Mouse (Mus musculus): ENCODE data around the gene Sval2. TPM values are rescaled to one million over a fixed set of nuclear protein-coding genes. Genes with fewer than 3 reads are reported as not detected.

Sval2 gene
- polyA plus RNA-seq (2014; fragmentation: Nextera tagmentation; extraction: Ambion mirVana) = not detected in 2 replicates

- no peak within 1 kb of the TSS for H3K4me2 ChIP-seq
- H3K9me3 ChIP-seq (ENCODE audit: low read depth, low read length) = no peaks in the 10 kb centered on the region
- TF ChIP-seq CTCF (IDR thresholded peaks at IDR 0.05; ENCODE audit: low read depth) = no peak
- no peak within 1 kb of the TSS for H3K27ac ChIP-seq (ENCODE audit: low read depth)
- DNase-seq (no peak), ATAC-seq (ENCODE audit: insufficient read depth) (no peak)
- H3K4me3 ChIP-seq (ENCODE audit: low read depth, low read length) = no peak within 1 kb of the TSS
- H3K9ac ChIP-seq = no peak within 1 kb of the TSS
- 74% methylated on average over 3 of the region's 3 CpGs for WGBS
- no peaks in the 10 kb centered on the region for H3K4me1 ChIP-seq (ENCODE audit: insufficient read depth)
- H3K27me3 ChIP-seq (ENCODE audit: insufficient read depth, low read length) = no peaks in the 10 kb centered on the region
- no peaks in the 10 kb centered on the region for H3K36me3 ChIP-seq (ENCODE audit: insufficient read depth)
Measured at GRCm38 (mm10) chr6:41852689-41853088, at the start of gene Sval2. Sval2 (plus strand) TSS chr6:41852989.

GRCm38 (mm10) chr6:41824086-41824485, 28.7 kb upstream of the Sval2 start:
- Histone ChIP-seq H3K4me2 (no peak overlapping the region), H3K4me1 (ENCODE audit: insufficient read depth) (no peaks in the 10 kb centered on the region), H3K9me3 (ENCODE audit: low read depth, low read length) (no peaks in the 10 kb centered on the region), H3K27ac (ENCODE audit: low read depth) (no peak overlapping the region), H3K36me3 (ENCODE audit: insufficient read depth) (no peaks in the 10 kb centered on the region), H3K9ac (no peak overlapping the region), H3K27me3 (ENCODE audit: insufficient read depth, low read length) (no peaks in the 10 kb centered on the region), H3K4me3 (ENCODE audit: low read depth, low read length) (no peak overlapping the region)
- no peak for TF ChIP-seq CTCF (IDR thresholded peaks at IDR 0.05; ENCODE audit: low read depth)
- DNase-seq = no peak
- ATAC-seq (ENCODE audit: insufficient read depth) = no peak

GRCm38 (mm10) chr6:41829516-41829915, 23.3 kb upstream of the Sval2 start:
- 86% methylated on average over 2 of the region's 2 CpGs for WGBS
- no peak for ATAC-seq (ENCODE audit: insufficient read depth)
- H3K4me3 ChIP-seq (ENCODE audit: low read depth, low read length) = no peak overlapping the region
- H3K4me1 ChIP-seq (ENCODE audit: insufficient read depth) = no peaks in the 10 kb centered on the region
- TF ChIP-seq CTCF (IDR thresholded peaks at IDR 0.05; ENCODE audit: low read depth) = no peak
- no peaks in the 10 kb centered on the region for H3K27me3 ChIP-seq (ENCODE audit: insufficient read depth, low read length)
- DNase-seq = no peak
- no peak overlapping the region for H3K4me2 ChIP-seq
- no peaks in the 10 kb centered on the region for H3K9me3 ChIP-seq (ENCODE audit: low read depth, low read length)
- H3K9ac ChIP-seq = no peak overlapping the region
- H3K27ac ChIP-seq (ENCODE audit: low read depth) = no peak overlapping the region
- no peaks in the 10 kb centered on the region for H3K36me3 ChIP-seq (ENCODE audit: insufficient read depth)

GRCm38 (mm10) chr6:41847235-41847634, 5.6 kb upstream of the Sval2 start, which contains the start of gene Pip:
Pip (plus strand) TSS chr6:41847535.
- no peaks in the 10 kb centered on the region for H3K4me1 ChIP-seq (ENCODE audit: insufficient read depth)
- H3K9ac ChIP-seq = no peak within 1 kb of the TSS
- no peak for ATAC-seq (ENCODE audit: insufficient read depth)
- H3K4me2 ChIP-seq = no peak within 1 kb of the TSS
- TF ChIP-seq CTCF (IDR thresholded peaks at IDR 0.05; ENCODE audit: low read depth) = no peak
- H3K27ac ChIP-seq (ENCODE audit: low read depth) = no peak within 1 kb of the TSS
- H3K4me3 ChIP-seq (ENCODE audit: low read depth, low read length) = no peak within 1 kb of the TSS
- no peaks in the 10 kb centered on the region for H3K36me3 ChIP-seq (ENCODE audit: insufficient read depth)
- no peak for DNase-seq
- WGBS = 79% methylated on average over 2 of the region's 2 CpGs
- H3K9me3 ChIP-seq (ENCODE audit: low read depth, low read length) = no peaks in the 10 kb centered on the region
- H3K27me3 ChIP-seq (ENCODE audit: insufficient read depth, low read length) = no peaks in the 10 kb centered on the region

- Histone ChIP-seq H3K36me3 (ENCODE audit: insufficient read depth) (no peaks in the 10 kb centered on the region), H3K4me3 (ENCODE audit: low read depth, low read length) (no peak overlapping the region), H3K27ac (ENCODE audit: low read depth) (no peak overlapping the region), H3K9me3 (ENCODE audit: low read depth, low read length) (no peaks in the 10 kb centered on the region), H3K27me3 (ENCODE audit: insufficient read depth, low read length) (no peaks in the 10 kb centered on the region), H3K4me1 (ENCODE audit: insufficient read depth) (no peaks in the 10 kb centered on the region), H3K9ac (no peak overlapping the region), H3K4me2 (no peak overlapping the region)
- 72% methylated on average over 2 of the region's 2 CpGs for WGBS
- DNase-seq = no peak
- no peak for ATAC-seq (ENCODE audit: insufficient read depth)
- no peak for TF ChIP-seq CTCF (IDR thresholded peaks at IDR 0.05; ENCODE audit: low read depth)
Measured at GRCm38 (mm10) chr6:41864038-41864437, 11.2 kb downstream of the Sval2 start.

- ATAC-seq (ENCODE audit: insufficient read depth) (no peak), DNase-seq (no peak)
- WGBS = 80% methylated on average over 5 of the region's 5 CpGs
Measured at GRCm38 (mm10) chr6:41911625-41912024, 58.8 kb downstream of the Sval2 start.

More at GRCm38 (mm10) chr6:41911625-41912024, 58.8 kb downstream of the Sval2 start:
- no peak overlapping the region for H3K4me3 ChIP-seq (ENCODE audit: low read depth, low read length)
- no peaks in the 10 kb centered on the region for H3K4me1 ChIP-seq (ENCODE audit: insufficient read depth)
- no peak overlapping the region for H3K9ac ChIP-seq
- H3K4me2 ChIP-seq = no peak overlapping the region
- H3K36me3 ChIP-seq (ENCODE audit: insufficient read depth) = no peaks in the 10 kb centered on the region
- TF ChIP-seq CTCF (IDR thresholded peaks at IDR 0.05; ENCODE audit: low read depth) = no peak
- no peaks in the 10 kb centered on the region for H3K9me3 ChIP-seq (ENCODE audit: low read depth, low read length)
- H3K27ac ChIP-seq (ENCODE audit: low read depth) = no peak overlapping the region
- no peaks in the 10 kb centered on the region for H3K27me3 ChIP-seq (ENCODE audit: insufficient read depth, low read length)

Other genes with a start within 250 kb of the Sval2 start
- 11.3 and 12.9 TPM in 2 replicates for gene Ephb6, start 247.5 kb upstream of the Sval2 start, polyA plus RNA-seq (2014; fragmentation: Nextera tagmentation; extraction: Ambion mirVana)
- 1.5 and 1.6 TPM in 2 replicates for gene Trpv6, start 216.6 kb upstream of the Sval2 start, polyA plus RNA-seq (2014; fragmentation: Nextera tagmentation; extraction: Ambion mirVana)
- gene Trpv5, start 172.2 kb upstream of the Sval2 start, polyA plus RNA-seq (2014; fragmentation: Nextera tagmentation; extraction: Ambion mirVana) = not detected in 2 replicates
- not detected in 2 replicates for gene Llcfc1, start 168.6 kb upstream of the Sval2 start, polyA plus RNA-seq (2014; fragmentation: Nextera tagmentation; extraction: Ambion mirVana)
- 0.41 and 1.8 TPM in 2 replicates for gene Kel, start 148.7 kb upstream of the Sval2 start, polyA plus RNA-seq (2014; fragmentation: Nextera tagmentation; extraction: Ambion mirVana)
- not detected in 2 replicates for gene Olfr459, start 77.8 kb upstream of the Sval2 start, polyA plus RNA-seq (2014; fragmentation: Nextera tagmentation; extraction: Ambion mirVana)
- gene Pip, start 5.5 kb upstream of the Sval2 start, polyA plus RNA-seq (2014; fragmentation: Nextera tagmentation; extraction: Ambion mirVana) = not detected in 2 replicates
- gene Sval1, start 98.6 kb downstream of the Sval2 start, polyA plus RNA-seq (2014; fragmentation: Nextera tagmentation; extraction: Ambion mirVana) = not detected in 2 replicates
- gene Sval3, start 115.2 kb downstream of the Sval2 start, polyA plus RNA-seq (2014; fragmentation: Nextera tagmentation; extraction: Ambion mirVana) = not detected in 2 replicates
- gene Sva, start 185.4 kb downstream of the Sval2 start, polyA plus RNA-seq (2014; fragmentation: Nextera tagmentation; extraction: Ambion mirVana) = not detected in 2 replicates

All from lung, embryonic 14.5 days (tissue).